Mouse (Mus musculus): ENCODE data around the gene Vcam1. TPM values are rescaled to one million over a fixed set of nuclear protein-coding genes. Genes with fewer than 3 reads are reported as not detected.

Gene Vcam1
- total RNA-seq (2015; ENCODE audit: low replicate concordance): 102 and 106 TPM in 2 replicates
- total RNA-seq (2017; ENCODE audit: low replicate concordance): 63.5 and 65.1 TPM in 2 replicates

GRCm38 (mm10) chr3:116129259-116129738, at the start of gene Vcam1:
TSS of gene Vcam1 (minus strand) at chr3:116129688.
- ATAC-seq (replicated peaks; ENCODE audit: low FRiP score, poor library complexity, severe bottlenecking): no peak

DNA sequence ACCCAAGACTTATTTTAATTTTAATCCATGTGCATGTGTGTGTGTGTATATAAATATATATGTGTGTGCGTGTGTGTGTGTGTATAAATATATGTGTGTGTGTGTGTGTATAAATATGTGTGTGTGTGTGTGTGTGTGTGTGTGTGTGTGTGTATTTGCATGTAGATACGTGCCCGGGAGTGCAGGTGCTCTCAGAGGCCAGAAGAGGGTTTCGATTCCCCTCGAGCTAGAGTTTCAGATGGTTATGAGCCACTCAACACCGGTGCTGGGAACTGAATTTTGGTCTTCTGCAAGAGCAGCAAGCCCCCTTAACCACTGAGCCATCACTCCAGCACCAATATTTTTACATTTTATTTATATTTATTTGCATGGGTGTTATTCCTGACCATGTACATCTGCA, 45.6 kb upstream of the Vcam1 start:
- no peak for ATAC-seq (replicated peaks; ENCODE audit: low FRiP score, poor library complexity, severe bottlenecking)

GRCm38 (mm10) chr3:116171461-116171860, 42.0 kb upstream of the Vcam1 start:
- ATAC-seq (replicated peaks; ENCODE audit: low FRiP score, poor library complexity, severe bottlenecking): no peak

DNA sequence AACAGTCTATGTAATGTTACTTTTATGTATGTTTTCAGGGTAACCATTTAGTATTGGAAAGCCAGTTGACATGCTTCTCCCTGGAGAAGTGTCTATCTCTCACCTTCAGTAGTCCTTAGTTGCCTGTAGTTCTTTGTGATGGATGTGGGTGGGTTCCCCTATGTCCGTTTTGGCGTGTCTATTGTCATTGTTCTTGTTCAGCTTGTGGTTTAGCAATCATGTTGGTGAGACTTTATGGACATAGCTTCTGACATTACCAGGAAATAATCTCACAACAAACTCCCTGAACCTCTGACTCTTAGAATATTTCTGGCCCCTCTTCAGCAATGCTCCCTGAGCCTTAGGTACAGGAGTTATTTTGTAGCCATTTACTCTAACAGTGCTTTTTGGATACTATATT, 38.6 kb upstream of the Vcam1 start:
- no peak for ATAC-seq (replicated peaks; ENCODE audit: low FRiP score, poor library complexity, severe bottlenecking)

GRCm38 (mm10) chr3:116166296-116166695, 36.8 kb upstream of the Vcam1 start:
- ATAC-seq (replicated peaks; ENCODE audit: low FRiP score, poor library complexity, severe bottlenecking): no peak

DNA sequence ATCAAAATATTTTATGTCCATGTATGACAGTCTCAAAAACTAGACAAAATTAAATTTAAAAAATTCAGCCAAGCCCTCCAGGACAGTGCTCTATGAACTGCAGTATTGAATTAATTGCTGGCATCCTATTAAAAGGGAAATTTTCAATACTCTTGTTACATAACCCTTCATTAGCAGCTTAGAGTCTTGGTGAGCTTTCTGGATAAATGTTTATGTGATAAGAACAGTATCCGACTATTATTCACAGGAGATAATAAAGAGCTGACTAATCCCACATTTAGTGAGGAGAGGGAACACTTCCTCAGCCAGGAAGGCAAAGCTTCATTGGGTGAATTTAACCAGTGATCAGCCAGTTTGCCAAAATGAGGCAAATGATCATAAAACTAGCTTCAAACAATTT, 35.5 kb upstream of the Vcam1 start:
- no peak for ATAC-seq (replicated peaks; ENCODE audit: low FRiP score, poor library complexity, severe bottlenecking)

- ATAC-seq (replicated peaks; ENCODE audit: low FRiP score, poor library complexity, severe bottlenecking): no peak
Measured at GRCm38 (mm10) chr3:116163517-116163916, 34.0 kb upstream of the Vcam1 start.

DNA sequence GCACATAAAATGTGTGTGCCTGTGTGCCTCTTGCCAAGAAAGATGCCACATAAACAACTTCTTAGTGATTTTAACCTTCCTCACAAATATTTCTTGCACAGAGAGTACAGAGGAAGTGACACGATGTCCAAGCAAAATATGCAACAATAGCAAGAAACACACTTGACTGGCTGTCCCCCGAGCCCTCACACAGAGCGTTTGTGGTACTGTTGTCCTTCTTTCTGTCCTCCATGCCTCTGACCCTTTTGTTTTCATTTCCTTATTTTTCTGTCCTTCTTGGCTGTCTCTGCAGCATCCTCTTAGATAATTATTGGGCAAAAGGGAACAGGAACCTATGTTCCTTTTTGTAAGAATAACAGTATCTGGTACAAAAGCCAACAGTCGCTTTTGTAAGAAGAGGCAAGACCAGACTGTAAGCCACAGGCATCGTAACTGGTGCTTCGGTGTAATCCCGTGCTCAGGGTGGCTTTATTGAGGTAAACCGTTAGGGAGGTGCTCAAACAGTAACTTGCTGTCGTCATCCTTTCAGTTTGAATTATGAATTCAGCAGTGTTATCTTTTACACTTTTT, 32.7 kb upstream of the Vcam1 start:
- ATAC-seq (replicated peaks; ENCODE audit: low FRiP score, poor library complexity, severe bottlenecking): no peak

- ATAC-seq (replicated peaks; ENCODE audit: low FRiP score, poor library complexity, severe bottlenecking): no peak
Measured at GRCm38 (mm10) chr3:116159376-116159775, 29.9 kb upstream of the Vcam1 start.

DNA sequence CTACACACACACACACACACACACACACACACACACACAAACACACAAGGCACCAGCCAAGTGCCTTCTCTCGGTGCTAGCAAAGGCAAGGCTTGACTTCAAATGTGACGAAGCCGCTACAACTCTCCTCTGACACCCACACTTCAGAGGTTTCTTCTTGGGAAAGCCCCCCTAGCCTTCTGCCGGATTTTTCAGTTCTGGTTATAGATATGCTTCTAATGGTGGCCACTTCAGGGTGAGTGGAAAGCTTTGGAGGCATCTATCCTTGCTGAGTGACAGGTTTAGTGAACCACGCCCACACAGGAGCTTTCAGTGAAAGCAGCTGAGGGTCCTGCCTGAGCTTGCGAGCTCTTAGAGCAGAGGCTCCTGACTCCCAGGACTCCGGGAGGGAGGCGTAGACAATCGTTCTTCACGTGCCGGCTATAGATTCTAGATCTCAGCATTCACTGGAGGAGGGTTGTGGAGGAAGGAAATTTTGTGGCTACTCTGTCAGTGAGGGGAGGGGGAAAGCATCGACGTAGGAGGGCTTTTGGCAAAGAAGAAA, 28.0 kb upstream of the Vcam1 start:
- no peak for ATAC-seq (replicated peaks; ENCODE audit: low FRiP score, poor library complexity, severe bottlenecking)

DNA sequence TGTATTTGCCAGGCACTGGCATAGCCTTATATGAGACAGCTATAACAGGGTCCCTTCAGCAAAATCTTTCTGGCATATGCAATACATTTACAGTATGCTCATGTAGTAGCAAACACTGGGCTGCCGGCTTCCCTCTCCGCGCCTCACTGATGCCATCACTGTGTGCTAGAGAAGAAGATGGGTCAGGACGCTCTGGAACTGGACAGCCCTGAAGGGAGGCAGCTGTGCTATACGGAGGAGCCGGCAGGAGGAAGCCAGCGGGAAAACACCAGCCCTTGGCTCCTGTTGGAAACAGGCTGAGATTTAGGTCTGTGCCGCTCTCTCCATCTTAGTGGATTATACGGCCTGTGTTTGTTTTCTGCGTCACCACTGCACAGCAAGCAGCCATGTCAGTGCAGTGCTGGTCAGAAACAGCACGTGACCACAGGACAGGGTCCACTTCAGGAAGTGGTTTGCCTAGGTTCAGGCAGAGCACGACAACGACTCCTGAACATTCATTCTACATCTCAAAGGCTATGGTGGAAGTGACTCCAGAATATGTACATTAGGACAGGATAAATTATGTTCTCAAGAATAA, 20.7 kb upstream of the Vcam1 start:
- ATAC-seq (replicated peaks; ENCODE audit: low FRiP score, poor library complexity, severe bottlenecking): no peak

DNA sequence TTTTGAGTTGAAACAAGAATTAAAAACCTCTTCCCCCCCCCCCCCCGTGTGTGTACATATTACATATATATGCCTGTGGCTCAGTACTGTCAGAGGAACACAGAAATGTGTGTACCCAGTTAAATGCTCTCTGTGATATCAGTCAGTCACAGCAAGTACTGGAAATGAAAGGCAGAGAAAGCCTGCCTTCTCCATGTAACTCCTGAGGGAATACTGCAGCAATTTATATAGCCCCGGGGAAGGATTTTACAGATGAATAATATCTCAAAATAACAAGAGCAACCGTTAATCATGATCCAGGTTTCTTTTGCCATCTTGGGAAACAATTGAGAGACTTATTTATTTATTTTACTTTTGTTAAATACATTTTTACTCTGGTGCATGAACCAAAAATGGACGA, 19.6 kb upstream of the Vcam1 start:
- ATAC-seq (replicated peaks; ENCODE audit: low FRiP score, poor library complexity, severe bottlenecking): no peak

DNA sequence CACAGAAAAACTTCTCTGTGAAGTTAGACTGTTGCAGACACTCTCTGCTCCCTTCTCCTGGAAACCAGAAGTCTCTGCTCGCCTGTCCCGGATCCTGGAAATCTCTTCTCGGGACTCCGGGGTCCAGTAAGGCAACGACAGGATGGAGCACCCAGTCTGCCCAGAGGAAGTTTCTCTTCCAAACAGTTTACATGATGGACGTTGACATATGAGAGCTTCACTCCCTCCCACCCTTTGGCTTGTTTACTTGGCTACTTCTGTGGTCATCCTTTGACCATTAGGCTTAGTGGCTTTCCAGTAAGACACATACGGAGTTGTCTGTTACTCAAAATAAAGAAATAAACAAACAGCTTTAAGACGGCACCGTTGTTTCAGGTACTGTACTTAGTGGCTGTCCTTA, 19.2 kb upstream of the Vcam1 start:
- no peak for ATAC-seq (replicated peaks; ENCODE audit: low FRiP score, poor library complexity, severe bottlenecking)

DNA sequence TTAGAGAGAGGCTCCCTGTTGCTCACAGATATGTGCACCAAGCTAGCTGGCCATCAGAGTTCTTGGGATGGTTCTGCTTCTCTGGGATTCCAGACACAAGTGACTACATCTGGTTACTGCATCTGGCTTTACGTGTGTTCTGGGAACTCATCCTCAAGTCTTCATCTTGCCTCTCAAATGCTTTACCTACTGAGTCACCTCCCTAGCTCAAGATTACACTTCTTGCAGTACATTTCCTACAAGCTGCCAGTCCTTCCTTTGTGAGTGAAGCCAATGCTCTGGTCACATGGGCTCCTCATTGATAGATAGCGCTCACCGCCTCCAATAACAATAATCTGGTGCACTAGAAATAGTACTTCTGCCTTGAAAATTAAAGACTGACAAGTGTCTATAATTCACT, 11.7 kb upstream of the Vcam1 start:
- ATAC-seq (replicated peaks; ENCODE audit: low FRiP score, poor library complexity, severe bottlenecking): no peak

- no peak for ATAC-seq (replicated peaks; ENCODE audit: low FRiP score, poor library complexity, severe bottlenecking)
Measured at GRCm38 (mm10) chr3:116139000-116139399, 9.5 kb upstream of the Vcam1 start.

DNA sequence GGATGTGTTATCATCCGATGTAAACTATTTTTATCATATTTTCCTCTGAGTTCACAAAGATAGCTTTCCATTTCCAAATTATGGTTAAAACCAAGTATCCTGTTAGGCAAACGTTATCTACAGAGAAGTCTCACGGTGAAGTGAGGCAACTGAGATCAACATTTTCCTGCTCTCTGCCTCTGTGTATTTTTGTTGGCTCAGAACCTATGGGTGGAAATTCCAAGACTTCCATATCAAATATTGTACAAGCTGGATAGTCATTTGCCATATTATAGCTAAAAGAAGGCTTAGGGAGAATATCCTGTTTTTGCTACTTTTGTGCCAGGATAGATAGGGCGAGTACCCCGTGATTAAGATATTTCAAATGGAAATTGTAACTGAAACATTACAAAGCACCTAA, 8.6 kb upstream of the Vcam1 start:
- no peak for ATAC-seq (replicated peaks; ENCODE audit: low FRiP score, poor library complexity, severe bottlenecking)

GRCm38 (mm10) chr3:116133363-116133762, 3.9 kb upstream of the Vcam1 start:
- no peak for ATAC-seq (replicated peaks; ENCODE audit: low FRiP score, poor library complexity, severe bottlenecking)

DNA sequence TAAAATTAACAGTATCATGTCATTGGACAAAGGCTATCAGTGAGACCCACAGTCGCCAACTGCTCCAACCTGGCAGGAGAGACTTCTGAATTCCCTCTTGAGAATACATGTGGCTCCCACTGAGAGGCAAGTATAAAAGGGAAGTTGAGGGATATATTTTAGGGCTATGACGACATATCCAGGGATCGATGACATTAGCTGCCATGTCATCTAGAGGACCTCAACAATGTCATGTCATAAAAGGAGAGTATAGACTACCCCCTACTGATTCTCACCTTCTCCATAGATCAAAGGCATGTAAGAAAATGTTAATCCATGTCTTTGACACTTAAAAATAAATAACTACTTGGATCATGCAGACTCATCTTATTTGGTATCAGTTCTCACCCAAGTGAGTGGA, 1.2 kb upstream of the Vcam1 start:
- ATAC-seq (replicated peaks; ENCODE audit: low FRiP score, poor library complexity, severe bottlenecking): no peak

- no peak for ATAC-seq (replicated peaks; ENCODE audit: low FRiP score, poor library complexity, severe bottlenecking)
Measured at GRCm38 (mm10) chr3:116129841-116130595, 530 bp upstream of the Vcam1 start.

- no peak for ATAC-seq (replicated peaks; ENCODE audit: low FRiP score, poor library complexity, severe bottlenecking)
Measured at GRCm38 (mm10) chr3:116128311-116129204, 930 bp downstream of the Vcam1 start.
